Mouse (Mus musculus) embryo, embryonic 10.5 days (tissue): Measurements from ENCODE around the gene Moxd1.
"Not testable (repeated sequence)": the region's sequence is repeated elsewhere in the genome, so short reads cannot be mapped to it uniquely, and the experiment has no call there.

Source experiments
- DNase-seq: peaks from one replicate; pipeline ENCODE4 v3.0.0-alpha.2; 2015; ENCODE audit warnings: low spot score

Moxd1 gene

DNA sequence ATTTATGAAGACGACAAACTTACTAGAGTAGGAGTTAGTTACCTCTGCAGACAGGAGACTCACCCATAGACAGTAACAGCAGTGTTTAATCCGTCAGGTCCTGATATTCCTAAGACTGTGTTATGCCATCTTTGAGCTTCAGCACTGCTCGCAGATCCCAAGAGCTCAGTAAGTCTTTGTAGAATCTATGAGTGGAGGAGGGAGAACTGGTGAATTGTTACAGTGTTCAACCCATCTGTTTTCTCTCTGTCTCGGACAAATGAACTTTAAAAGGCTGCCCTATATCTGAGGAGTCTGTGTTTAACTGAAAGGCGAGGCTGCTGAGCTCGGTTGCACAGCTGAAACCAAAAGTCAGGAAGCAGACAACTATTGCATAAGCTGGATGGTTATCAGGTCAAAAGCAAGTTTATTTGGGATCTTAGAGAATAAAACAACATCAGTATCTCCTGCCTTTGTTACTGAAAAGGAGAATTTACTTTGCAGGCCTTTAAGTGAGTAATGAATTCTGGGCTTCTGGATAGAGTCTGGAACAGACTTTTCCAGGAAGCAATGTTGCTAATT lies 47.8 kb downstream of the Moxd1 start:
- DNase-seq = no peak

GRCm38 (mm10) chr10:24276211-24276610 lies 52.9 kb downstream of the Moxd1 start:
- DNase-seq = no peak

- DNase-seq = no peak
Measured at GRCm38 (mm10) chr10:24282650-24283049, 59.3 kb downstream of the Moxd1 start.

- no peak for DNase-seq
Measured at GRCm38 (mm10) chr10:24291611-24292010, 68.3 kb downstream of the Moxd1 start.

GRCm38 (mm10) chr10:24292671-24293070 lies 69.4 kb downstream of the Moxd1 start:
- no peak for DNase-seq

- no peak for DNase-seq
Measured at GRCm38 (mm10) chr10:24296608-24297007, 73.3 kb downstream of the Moxd1 start.

DNA sequence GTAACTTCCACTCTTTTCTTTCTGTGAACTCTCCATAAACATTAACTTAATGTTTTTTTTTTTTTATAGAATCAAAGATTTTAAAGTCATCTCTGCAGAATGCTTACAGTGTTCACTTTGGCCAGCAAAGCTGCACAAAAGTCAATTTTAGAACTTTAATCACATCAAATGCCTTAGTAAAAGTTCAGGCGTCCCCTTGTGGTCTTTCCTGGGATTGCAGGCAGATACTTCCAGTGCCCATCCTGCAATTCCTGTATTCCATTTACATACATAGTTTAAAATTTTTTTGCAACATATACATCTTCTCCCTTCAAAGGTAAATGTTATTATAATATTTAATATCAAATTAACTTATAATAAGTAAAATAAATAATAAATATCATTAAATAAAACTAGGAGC lies 74.5 kb downstream of the Moxd1 start:
- peak; percentile 82 for DNase-seq

DNA sequence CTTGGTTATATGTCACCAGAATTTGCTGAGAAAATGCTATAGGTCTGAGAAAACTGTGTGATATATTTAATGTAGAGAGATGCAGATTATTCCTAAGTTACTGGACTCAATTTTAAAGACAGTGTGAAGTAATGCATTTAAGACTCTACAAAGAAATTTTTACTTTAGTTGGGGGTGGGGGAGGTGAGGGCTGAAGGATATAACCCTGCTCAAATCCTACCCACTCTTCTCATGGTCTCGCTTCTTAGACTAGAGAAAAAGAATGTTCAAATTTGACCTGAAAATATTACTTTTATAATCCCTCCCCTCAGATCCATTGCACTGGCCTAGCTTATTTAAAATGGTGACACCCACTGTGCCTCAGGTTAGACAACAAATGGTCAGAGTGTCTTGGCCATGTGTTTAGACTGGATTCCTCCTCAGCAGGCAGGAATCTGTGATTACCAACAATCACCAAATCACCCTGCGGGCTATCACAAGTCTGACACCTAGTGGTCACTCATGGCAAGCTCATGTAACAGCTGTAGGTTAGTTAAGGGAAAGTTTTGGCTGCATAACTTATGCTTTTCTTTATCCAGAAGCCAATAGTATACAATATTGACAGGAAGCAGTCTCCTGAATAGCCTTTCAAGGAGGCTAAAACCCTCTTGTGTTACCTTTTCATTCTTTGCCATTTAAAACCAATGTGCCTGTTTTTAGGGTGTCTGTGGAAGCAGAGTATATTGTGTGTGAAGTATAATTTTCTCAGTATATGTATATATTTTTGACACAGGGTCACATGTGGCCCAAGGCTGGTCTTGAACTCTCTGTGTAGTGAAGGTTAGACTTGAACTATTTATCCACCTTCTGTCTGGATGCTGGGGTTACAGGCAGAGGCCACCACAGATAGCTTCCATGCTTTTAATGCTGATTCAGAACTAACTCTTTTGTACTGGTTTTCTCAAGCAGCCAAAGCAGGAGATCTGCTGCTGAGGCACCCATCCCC lies 75.2 kb downstream of the Moxd1 start:
- DNase-seq = peak; percentile 85

DNA sequence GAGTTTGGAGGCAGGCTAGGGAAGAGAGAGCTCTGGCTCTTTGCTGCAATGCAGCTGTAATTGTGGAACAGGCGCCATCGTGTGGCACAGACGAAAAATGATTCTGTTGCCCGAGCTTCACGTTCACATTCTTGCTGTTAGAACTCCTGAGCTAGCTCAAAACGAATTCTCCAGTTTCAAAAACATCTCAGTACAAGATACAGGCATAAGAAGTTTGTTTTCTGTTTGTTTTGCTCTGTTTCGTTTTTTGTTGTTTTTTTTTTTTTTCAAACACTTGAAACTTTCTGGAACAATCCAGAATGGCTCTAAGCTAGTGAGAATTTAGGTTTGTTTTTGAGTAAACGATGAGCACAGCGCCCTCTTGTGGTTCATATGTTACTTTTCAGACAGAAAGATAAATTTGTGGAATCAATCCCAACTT lies 88.9 kb downstream of the Moxd1 start:
- peak; percentile 91 for DNase-seq

GRCm38 (mm10) chr10:24317126-24317836 lies 94.0 kb downstream of the Moxd1 start:
- no peak for DNase-seq

GRCm38 (mm10) chr10:24320326-24320725 lies 97.0 kb downstream of the Moxd1 start:
- DNase-seq = no peak

DNA sequence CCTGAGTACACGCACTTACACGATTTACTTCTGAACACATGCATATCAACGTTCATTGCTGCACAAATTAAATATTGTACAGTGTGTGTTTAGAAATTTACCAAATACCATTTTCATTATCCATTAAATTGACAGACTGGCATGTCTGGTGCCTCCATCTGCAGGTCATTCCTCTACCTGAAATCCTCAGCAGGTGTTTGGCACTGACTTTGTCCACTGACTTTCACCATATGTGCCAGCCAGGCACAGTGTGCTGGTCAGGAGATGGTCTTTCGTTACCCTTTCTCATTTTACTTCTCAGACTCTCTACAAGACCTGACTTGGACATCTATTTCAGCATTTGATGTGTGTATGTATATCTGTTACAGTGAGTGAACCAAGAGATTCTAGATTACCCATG lies 99.7 kb downstream of the Moxd1 start:
- no peak for DNase-seq

GRCm38 (mm10) chr10:24327265-24327664 lies 103.9 kb downstream of the Moxd1 start:
- DNase-seq = not testable (repeated sequence)

DNA sequence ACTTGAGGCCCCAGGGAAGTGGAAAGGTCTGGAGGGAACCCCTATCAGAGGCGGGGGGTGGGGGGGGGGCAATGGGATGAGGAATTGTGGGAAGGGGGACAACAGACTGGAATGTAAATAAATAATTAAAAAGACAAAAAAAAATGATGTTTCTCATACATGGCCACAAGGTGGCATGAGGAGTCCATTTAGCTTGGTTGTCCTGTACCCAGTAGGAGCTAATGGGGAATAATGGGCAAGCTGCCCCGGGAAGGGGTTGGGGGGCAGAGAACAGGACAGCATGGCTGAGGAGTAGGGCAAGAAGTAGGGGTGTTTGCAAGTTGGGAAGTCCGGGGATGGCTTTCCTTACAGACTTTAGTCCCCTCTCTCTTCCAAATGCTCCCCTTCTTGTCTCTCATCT lies 109.5 kb downstream of the Moxd1 start:
- no peak for DNase-seq

DNA sequence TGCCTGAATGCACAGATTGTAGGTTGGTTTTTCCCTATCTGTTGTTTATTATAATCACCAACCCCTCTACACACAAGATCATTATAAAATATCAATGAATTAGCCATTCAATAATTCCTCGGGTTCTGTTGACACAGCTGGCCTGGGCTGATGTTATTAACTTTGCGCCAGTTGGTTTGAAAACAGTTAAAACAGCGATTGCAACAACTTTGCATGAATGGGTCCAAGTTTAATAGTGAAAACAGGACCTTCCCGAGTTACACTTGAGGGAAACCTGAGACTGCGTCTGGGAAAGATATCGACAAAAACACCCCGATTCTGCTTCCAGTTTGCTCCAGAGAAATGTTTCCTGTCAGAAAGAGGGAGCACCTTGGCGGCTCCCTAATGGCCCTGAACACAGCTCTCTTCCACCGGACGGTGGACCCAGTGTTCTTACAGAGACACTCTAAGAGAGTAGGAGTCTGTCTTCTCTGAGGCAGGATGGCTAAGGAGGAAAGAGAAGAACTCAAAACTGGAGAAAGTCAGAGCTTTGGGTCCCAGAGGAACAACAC lies 116.4 kb downstream of the Moxd1 start:
- no peak for DNase-seq

DNA sequence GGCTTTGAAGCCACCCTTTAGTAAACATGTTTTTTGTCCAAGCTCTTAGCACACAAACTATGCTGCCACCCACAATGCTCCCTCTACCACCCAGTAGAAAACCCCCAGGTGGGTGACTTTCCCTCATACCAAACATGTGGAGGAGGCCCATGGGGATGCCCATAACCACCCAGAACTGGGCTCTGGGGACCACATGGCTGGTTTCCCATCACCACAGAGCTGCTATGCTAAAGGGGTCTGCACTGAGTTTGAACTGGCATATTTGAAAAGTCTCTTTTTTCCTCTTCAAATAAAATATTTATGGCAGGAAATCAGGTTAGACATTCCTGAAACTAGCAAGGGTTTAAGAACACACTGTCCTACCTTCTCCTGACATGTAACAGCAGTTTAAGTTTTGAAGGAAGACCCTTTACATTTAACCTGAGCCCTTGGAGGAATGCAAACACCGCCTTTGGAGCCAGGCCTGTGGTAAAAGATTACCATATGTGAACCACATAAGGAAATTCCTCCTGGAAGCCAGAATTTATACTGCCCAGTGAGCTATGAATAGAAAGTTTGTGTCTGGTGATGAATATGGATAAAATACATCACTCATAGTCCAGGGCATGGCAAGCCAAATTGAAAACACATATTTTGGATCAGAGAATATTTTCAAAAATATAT lies 117.4 kb downstream of the Moxd1 start:
- no peak for DNase-seq

GRCm38 (mm10) chr10:24341214-24341589 lies 117.9 kb downstream of the Moxd1 start:
- no peak for DNase-seq

DNA sequence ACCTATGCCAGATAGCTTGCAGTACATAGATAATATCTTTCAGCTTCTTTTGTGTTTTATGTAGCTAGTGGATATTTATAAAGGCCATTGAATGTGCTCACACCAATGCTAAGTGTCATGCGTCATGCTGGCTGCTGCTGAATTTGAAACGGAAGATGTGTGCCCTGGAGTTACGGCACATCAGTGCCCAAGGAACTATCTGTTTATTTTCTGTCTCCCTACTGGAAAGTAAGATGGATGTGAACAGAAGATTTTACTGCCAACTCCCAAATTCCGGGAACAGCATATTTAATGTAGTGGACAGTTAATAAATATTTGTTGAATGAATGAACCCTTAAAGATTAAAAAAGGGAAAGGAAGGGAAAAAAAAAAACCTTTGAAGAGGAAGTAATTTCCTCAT lies 119.8 kb downstream of the Moxd1 start:
- DNase-seq = no peak
